Mouse (Mus musculus): ENCODE measurements around the gene Nrxn1.

Gene Nrxn1

GRCm38 (mm10) chr17:91093042-91093080 is at the start of gene Nrxn1:
Gene Nrxn1 (minus strand): TSS chr17:91093071.
- DNase-seq (ENCODE audit: low spot score), result no peak

GRCm38 (mm10) chr17:91136859-91137258 is 44.0 kb upstream of the Nrxn1 start:
- no peak for DNase-seq (ENCODE audit: low spot score)

- no peak for DNase-seq (ENCODE audit: low spot score)
These were observed 20.2 kb upstream of the Nrxn1 start for GRCm38 (mm10) chr17:91112880-91113628.

- DNase-seq (ENCODE audit: low spot score), result no peak
These were observed 19.2 kb upstream of the Nrxn1 start for GRCm38 (mm10) chr17:91112085-91112484.

- DNase-seq (ENCODE audit: low spot score), result no peak
These were observed 407 bp upstream of the Nrxn1 start for GRCm38 (mm10) chr17:91093081-91093875.

GRCm38 (mm10) chr17:91092421-91093041 is 340 bp downstream of the Nrxn1 start:
- DNase-seq (ENCODE audit: low spot score), result no peak

DNA sequence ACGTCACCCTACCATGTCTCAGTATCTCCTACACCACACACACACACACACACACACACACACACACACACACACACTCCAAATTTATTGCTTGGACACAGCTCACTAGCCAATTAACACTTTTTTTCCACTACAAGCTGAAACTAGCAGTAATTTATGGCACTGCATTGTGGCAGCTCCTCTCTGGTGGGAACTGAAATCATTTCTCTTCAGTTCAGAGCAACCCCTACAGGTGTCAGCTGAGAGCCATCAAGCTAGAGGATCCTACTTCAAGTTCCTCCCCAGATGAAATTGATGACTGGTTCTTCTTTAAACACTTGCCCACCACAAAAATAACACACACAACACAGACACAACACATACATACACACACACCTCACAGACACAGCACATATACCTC is 2.2 kb downstream of the Nrxn1 start:
- no peak for DNase-seq (ENCODE audit: low spot score)

DNA sequence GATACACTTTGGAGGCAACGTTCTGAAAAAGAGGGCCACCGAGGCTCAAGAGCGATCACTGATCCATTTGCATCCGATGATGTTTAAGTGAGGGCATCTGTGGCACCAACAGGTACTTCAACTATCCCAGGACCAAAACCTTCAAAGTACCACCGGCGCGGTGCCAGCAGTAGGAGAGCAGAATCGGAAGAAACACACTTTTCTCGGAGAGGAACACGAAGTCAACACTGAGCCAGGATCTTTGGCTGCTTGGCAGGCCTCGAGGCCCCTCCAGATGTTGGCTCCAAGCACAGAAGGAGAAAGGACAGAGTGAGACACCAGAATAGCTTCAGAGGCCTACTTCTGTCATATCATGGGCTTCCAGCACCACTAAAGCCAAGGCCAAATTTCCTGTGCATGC is 3.9 kb downstream of the Nrxn1 start:
- DNase-seq (ENCODE audit: low spot score), result no peak

DNA sequence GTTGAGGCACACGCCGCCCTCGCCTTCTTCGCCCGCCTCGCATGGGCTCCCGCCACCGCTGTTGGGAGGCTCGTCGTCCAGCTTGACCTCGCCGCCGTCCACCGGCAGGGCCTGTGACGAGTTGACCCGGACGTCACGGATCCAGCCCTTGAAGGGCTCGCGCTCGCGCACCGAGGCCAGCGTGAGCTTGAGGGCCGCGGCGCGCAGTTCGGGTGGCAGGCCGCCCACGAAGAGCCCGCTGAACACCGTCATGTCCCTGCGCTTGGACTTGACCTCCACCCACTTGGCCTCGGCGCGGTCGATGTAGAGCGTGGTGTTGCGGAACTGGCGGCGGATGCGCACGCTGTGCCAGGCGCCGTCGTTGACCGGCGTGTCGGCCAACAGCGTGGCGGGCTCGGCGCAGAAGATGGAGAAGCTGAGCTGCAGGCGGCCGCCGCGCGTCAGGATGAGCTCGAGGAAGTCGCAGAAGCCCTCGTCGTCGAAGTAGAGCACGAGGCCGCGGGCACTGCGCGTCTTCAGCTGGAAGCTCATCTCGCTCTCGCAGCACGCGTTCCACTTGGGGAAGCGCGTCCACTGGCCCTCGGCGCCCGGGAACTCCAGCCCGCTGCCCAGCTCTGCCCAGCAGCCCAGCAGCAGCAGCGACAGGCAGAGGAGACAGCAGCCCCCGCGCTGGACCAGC is 4.7 kb downstream of the Nrxn1 start:
- DNase-seq (ENCODE audit: low spot score), result no peak

- DNase-seq (ENCODE audit: low spot score), result no peak
These were observed 6.5 kb downstream of the Nrxn1 start for GRCm38 (mm10) chr17:91086412-91086811.

GRCm38 (mm10) chr17:91085416-91085815 is 7.5 kb downstream of the Nrxn1 start:
- no peak for DNase-seq (ENCODE audit: low spot score)

GRCm38 (mm10) chr17:91079096-91079495 is 13.8 kb downstream of the Nrxn1 start:
- DNase-seq (ENCODE audit: low spot score), result no peak

DNA sequence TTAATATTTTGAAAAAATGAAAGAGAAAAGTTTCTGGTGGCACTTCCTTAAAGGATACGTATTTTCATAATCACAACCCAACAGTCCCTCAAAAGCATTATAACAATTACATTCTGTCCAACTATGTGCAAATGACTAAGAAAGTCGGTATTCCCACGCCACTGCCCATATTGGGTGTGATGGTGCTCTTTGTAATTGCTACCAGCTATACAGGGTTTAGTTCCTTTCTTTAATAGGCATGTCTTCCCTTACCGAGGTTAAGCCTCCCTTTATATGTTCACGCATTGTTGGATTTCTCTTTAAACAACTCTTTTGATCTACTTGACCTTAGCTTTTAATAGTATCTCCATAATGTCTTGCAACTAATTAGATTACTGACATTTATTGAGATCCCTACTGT is 18.1 kb downstream of the Nrxn1 start:
- no peak for DNase-seq (ENCODE audit: low spot score)

DNA sequence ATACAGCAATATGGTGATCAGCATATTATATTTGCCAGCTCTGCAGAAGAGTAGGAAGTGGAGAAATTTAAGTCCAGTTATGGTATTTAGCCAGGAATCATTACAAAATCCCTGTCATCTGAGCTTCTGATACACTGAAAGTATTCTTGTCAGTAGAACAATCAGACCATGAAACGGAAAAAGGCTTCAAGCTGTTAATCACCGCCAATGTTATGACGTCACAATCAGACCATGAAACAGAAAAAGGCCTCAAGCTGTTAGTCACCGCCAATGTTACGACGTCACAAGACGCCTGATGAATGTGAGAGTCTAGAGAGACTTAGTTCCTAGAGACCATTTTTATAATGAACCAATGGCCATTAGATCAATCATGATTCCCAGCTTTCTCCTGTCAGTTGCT is 59.4 kb downstream of the Nrxn1 start:
- no peak for DNase-seq (ENCODE audit: low spot score)

DNA sequence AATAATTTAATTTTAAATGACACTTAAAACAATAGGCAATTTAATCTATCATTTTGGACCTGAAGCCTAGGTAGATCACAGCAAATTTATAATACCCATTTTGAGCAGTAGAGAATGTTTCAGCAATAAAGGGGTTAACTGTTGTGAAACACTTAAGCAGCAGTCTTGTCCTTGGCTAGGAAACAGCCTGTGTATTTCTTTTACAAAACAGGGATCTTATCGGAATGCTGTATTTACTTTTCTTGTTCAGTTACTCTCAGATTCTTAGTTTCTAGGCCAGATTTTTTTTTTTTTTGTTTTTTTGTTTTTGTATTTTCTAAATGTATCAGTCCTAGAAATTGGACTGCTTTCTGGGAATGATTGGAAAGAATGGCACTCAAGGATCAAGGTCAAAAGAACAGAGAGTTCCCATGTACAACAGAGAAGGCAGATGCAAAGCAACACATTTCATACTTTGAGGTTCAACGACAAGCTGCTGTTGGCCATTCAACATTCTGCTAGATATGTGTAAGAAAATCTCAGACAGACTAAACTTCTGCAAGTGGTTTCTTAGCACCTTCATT is 67.7 kb downstream of the Nrxn1 start:
- no peak for DNase-seq (ENCODE audit: low spot score)

DNA sequence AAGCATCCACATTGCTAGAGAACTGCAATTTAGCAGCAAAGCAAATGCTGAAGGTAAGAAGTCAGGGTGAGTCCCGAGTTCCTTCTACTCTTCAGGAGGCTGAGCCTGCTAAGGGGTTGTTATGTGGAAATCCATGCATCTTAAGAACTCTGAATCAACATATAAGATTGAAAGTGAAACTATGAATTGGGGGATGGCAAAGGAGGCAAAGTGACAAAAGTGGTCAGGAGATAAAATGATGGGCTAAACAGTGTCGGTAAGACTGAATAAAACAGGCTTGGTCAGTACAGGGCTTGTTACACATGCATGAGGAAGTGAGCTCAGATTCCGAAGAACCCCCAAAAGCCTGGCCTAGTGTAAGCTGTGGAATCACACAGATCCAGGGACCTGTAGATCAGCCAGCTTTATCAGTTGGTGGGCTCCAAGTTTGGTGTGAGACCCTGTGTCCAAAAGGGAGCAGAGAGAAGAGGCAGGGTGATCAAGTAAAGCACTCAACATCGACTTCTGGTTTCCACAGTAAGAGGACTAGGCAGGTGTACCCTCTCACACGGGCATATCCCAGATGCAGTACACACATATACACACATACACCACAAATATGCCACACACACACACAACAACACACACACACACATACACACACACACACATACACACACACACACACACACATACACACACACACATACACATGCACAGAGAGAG is 85.3 kb downstream of the Nrxn1 start:
- DNase-seq (ENCODE audit: low spot score), result no peak

GRCm38 (mm10) chr17:91000389-91000788 is 92.5 kb downstream of the Nrxn1 start:
- DNase-seq (ENCODE audit: low spot score), result no peak

DNA sequence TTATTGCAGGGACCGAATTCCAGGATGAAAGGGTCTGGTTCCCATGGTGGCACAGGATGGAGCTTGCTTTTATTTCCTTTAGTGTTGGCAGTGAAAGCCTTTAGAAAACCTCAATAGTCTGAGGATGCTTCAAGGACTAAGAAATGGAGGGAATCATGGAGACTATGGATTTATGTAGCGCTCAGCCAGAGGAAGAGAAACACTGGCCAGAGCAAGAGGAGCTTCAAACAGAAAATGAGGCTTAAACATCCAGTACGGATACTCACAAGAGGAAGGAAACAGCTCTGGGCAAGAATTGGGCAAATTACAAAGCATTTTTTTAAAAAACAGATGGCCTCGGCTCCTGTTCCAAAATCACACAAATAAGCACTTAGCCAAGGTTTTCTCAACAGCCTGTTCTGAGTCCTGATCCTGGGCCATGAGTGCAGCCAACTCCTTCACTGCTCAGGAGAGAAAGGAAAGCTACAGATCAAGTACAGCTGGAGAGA is 93.2 kb downstream of the Nrxn1 start:
- DNase-seq (ENCODE audit: low spot score), result no peak

- no peak for DNase-seq (ENCODE audit: low spot score)
These were observed 95.2 kb downstream of the Nrxn1 start for GRCm38 (mm10) chr17:90997714-90998113.

- no peak for DNase-seq (ENCODE audit: low spot score)
These were observed 97.4 kb downstream of the Nrxn1 start for GRCm38 (mm10) chr17:90995436-90995835.

DNA sequence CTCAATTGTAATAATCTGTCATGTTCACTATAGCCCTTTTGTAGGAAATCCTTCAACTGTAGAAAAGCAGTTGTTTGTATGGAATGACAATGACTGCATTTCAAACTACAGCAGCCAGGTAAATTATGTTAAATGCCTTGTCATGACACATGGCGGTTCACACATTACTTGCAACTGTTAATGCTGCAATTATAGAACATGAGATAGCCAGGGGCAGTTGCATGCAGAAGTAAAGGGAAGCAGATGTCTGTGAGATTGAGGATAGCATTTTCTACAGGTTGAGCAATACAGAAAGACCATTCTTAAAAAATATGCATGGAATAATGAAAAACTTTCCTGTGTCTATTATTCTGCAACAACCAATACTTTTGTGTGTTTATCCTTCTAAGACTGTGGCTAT is 98.6 kb downstream of the Nrxn1 start:
- no peak for DNase-seq (ENCODE audit: low spot score)

DNA sequence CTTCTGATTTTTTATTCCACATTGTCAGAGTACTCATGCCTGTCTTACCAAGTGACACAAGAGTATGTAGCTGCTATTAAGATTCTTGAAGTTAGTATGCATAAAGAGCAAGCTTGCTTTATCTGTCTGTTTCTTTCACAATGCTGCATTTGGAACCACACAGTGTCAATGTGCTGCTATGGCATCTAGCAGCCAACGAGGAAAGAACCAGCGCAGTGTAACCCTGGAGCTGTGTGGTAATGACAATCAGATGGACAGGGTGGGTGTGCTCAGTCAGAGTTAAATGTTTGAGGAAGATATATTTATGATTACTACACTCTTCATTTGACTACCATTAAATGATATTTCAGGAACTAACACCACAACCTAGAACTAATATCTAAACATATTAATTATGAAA is 102.1 kb downstream of the Nrxn1 start:
- no peak for DNase-seq (ENCODE audit: low spot score)

All from T-cell, adult 2 months (primary cell).